Comparison of ENCODE assay signal across 31 mouse cellular contexts in genomic region chr14:9403688-9404087, GRCm38 (mm10).
"Had no signal": no experiment of that assay in that cellular context is flagged by ENCODE, and none has a peak within 500 bp of the region (broad histone marks: within the 10 kb centered on the region; RNA-seq: fewer than 3 reads in every experiment).

No protein-coding gene starts in this region.

- H3K27me3 ChIP-seq: limb, embryonic 12.5 days; limb, embryonic 13.5 days; limb, embryonic 15.5 days; liver, embryonic 12.5 days; liver, embryonic 13.5 days; liver, embryonic 15.5 days; lung, embryonic 15.5 days; megakaryocyte, embryonic 14.5 days; midbrain, embryonic 12.5 days; midbrain, embryonic 15.5 days; neural tube, embryonic 12.5 days had no signal

- ATAC-seq: liver, embryonic 12.5 days; liver, postnatal 0 days; lung, postnatal 0 days; midbrain, embryonic 15.5 days; midbrain, embryonic 16.5 days had no signal

- DNase-seq: left cerebral cortex, postnatal 4 days; liver; liver, embryonic 13.5 days; liver, postnatal 0 days; lung, adult 18-20 months; lung, adult 2 months; lung, embryonic 14.5 days; lung, postnatal 10 days; lung, postnatal 14 days; lung, postnatal 36 days; lung, postnatal 4 days; midbrain, embryonic 14.5 days had no signal

- H3K36me3 ChIP-seq: limb, embryonic 10.5 days; limb, embryonic 12.5 days; limb, embryonic 13.5 days; limb, embryonic 15.5 days; liver, embryonic 12.5 days; liver, embryonic 13.5 days; liver, embryonic 15.5 days; lung, embryonic 15.5 days; midbrain, embryonic 10.5 days; midbrain, embryonic 12.5 days; midbrain, embryonic 15.5 days; neural tube, embryonic 12.5 days had no signal

- H3K9ac ChIP-seq: limb, embryonic 12.5 days; limb, embryonic 13.5 days; limb, embryonic 15.5 days; liver, embryonic 12.5 days; liver, embryonic 13.5 days; liver, embryonic 14.5 days; liver, embryonic 15.5 days; liver, postnatal 0 days; lung, embryonic 14.5 days; lung, embryonic 15.5 days; midbrain, embryonic 12.5 days; midbrain, embryonic 15.5 days; neural tube, embryonic 12.5 days had no signal

- H3K4me3 ChIP-seq: limb, embryonic 10.5 days; limb, embryonic 12.5 days; limb, embryonic 13.5 days; limb, embryonic 15.5 days; liver, embryonic 12.5 days; liver, embryonic 13.5 days; liver, embryonic 15.5 days; lung, embryonic 15.5 days; megakaryocyte, embryonic 14.5 days; midbrain, embryonic 10.5 days; midbrain, embryonic 12.5 days; midbrain, embryonic 15.5 days; myocyte; neural tube, embryonic 12.5 days had no signal

- H3K27ac ChIP-seq: limb, embryonic 10.5 days; limb, embryonic 12.5 days; limb, embryonic 13.5 days; limb, embryonic 15.5 days; liver, embryonic 12.5 days; liver, embryonic 13.5 days; liver, embryonic 14.5 days; liver, embryonic 15.5 days; lung, embryonic 15.5 days; macrophage; midbrain, embryonic 10.5 days; midbrain, embryonic 12.5 days; midbrain, embryonic 15.5 days; neural tube, embryonic 12.5 days had no signal

- H3K4me1 ChIP-seq: limb, embryonic 10.5 days; limb, embryonic 12.5 days; limb, embryonic 13.5 days; limb, embryonic 15.5 days; liver, embryonic 12.5 days; liver, embryonic 13.5 days; liver, embryonic 15.5 days; lung, embryonic 15.5 days; megakaryocyte, embryonic 14.5 days; midbrain, embryonic 10.5 days; midbrain, embryonic 12.5 days; midbrain, embryonic 15.5 days; neural tube, embryonic 12.5 days had no signal

- H3K4me2 ChIP-seq: limb, embryonic 12.5 days; limb, embryonic 13.5 days; limb, embryonic 15.5 days; liver, embryonic 11.5 days; liver, embryonic 12.5 days; liver, embryonic 13.5 days; liver, embryonic 15.5 days; lung, embryonic 14.5 days; lung, embryonic 15.5 days; midbrain, embryonic 11.5 days; midbrain, embryonic 12.5 days; midbrain, embryonic 15.5 days; neural tube, embryonic 12.5 days had no signal

- H3K9me3 ChIP-seq: limb, embryonic 10.5 days; limb, embryonic 12.5 days; limb, embryonic 13.5 days; limb, embryonic 15.5 days; liver, embryonic 12.5 days; liver, embryonic 13.5 days; liver, embryonic 15.5 days; lung, embryonic 15.5 days; midbrain, embryonic 10.5 days; midbrain, embryonic 12.5 days; midbrain, embryonic 15.5 days; neural tube, embryonic 12.5 days had no signal
